Mouse (Mus musculus) limb, embryonic 13.5 days (tissue): ENCODE measurements at regions not wholly inside any gene's neighbourhood (a gene's known extent, or its start where the extent isn't known, plus 50 kb on each side); places are given as distances from the start of the nearest gene placed in this dataset.
A peak's percentile ranks its signal among the peaks of the same experiment; 100 is the strongest.

Source experiments
- ATAC-seq: fragments of 200-750 bp; cut with Nextera tagmentation; 2 replicates; pipeline ENCODE4 v1.8.0; 2017; ENCODE audit warnings: low read depth, moderate number of reproducible peaks, moderate TSS enrichment; ENCODE audit not compliant: low FRiP score
- H3K27ac ChIP-seq: fragments of 300-500 bp; sonication (generic); 2 replicates; pipeline ENCODE4 v1.5.1; 2015; ENCODE audit warnings: inconsistent platforms, mild to moderate bottlenecking, moderate library complexity
- H3K27me3 ChIP-seq: fragments of 300-500 bp; sonication (generic); 2 replicates; pipeline ENCODE4 v1.6.1; 2015; ENCODE audit warnings: mild to moderate bottlenecking, inconsistent platforms
- H3K36me3 ChIP-seq: fragments of 300-500 bp; sonication (generic); 2 replicates; pipeline ENCODE4 v1.6.1; 2015; ENCODE audit warnings: inconsistent platforms, mild to moderate bottlenecking, moderate library complexity
- H3K4me1 ChIP-seq: fragments of 300-500 bp; sonication (generic); 2 replicates; pipeline ENCODE4 v1.6.1; 2015; ENCODE audit warnings: inconsistent platforms
- H3K4me2 ChIP-seq: fragments of 300-500 bp; sonication (generic); replicated peaks from 2 replicates; pipeline ENCODE4 v1.6.1; 2015; ENCODE audit warnings: inconsistent platforms, mild to moderate bottlenecking, moderate library complexity
- H3K4me3 ChIP-seq: fragments of 300-500 bp; sonication (generic); 2 replicates; pipeline ENCODE4 v1.5.1; 2015; ENCODE audit warnings: moderate library complexity, mild to moderate bottlenecking, inconsistent platforms
- H3K9ac ChIP-seq: fragments of 300-500 bp; sonication (generic); 2 replicates; pipeline ENCODE4 v1.6.1; 2015; ENCODE audit warnings: mild to moderate bottlenecking, inconsistent platforms
- H3K9me3 ChIP-seq: fragments of 300-500 bp; sonication (generic); 2 replicates; pipeline ENCODE4 v1.6.1; 2016; ENCODE audit warnings: inconsistent platforms
- WGBS: fragments of 180-500 bp; shearing (Covaris S2); methylation state at CpG from one replicate; pipeline ENCODE4 v1.1.7; 2015; 5-methylcytosine and 5-hydroxymethylcytosine counted together

GRCm38 (mm10) chr8:34334851-34335250 is 223.3 kb upstream of the Gm10131 start:
- Histone ChIP-seq H3K4me3 (no peak overlapping the region), H3K9ac (no peak overlapping the region), H3K27me3 (no peaks in the 10 kb centered on the region), H3K36me3 (no peaks in the 10 kb centered on the region), H3K9me3 (no peaks in the 10 kb centered on the region), H3K27ac (no peak overlapping the region), H3K4me2 (no peak overlapping the region), H3K4me1 (no peaks in the 10 kb centered on the region)
- 93% methylated on average over 4 of the region's 4 CpGs for WGBS
- no peak for ATAC-seq

GRCm38 (mm10) chr8:34331673-34332072 is 220.1 kb upstream of the Gm10131 start:
- 48% methylated on average over 5 of the region's 5 CpGs for WGBS
- H3K4me2 ChIP-seq = no peak overlapping the region
- H3K4me3 ChIP-seq = no peak overlapping the region
- ATAC-seq = no peak
- no peaks in the 10 kb centered on the region for H3K9me3 ChIP-seq
- H3K27me3 ChIP-seq = peaks cover 5% of the 10 kb centered on the region; the same call in 1 of the 2 replicates
- no peak overlapping the region for H3K27ac ChIP-seq
- H3K4me1 ChIP-seq = peaks cover under 1% of the 10 kb centered on the region
- H3K9ac ChIP-seq = no peak overlapping the region
- no peaks in the 10 kb centered on the region for H3K36me3 ChIP-seq

GRCm38 (mm10) chr8:34326614-34326965 is 215.1 kb upstream of the Gm10131 start:
- WGBS = 7% methylated on average over 15 of the region's 15 CpGs
- no peaks in the 10 kb centered on the region for H3K9me3 ChIP-seq
- no peak for ATAC-seq

GRCm38 (mm10) chr8:34325841-34326613 is 214.5 kb upstream of the Gm10131 start:
- peak overlapping the region; percentile 32 for H3K9ac ChIP-seq
- H3K27ac ChIP-seq = no peak overlapping the region
- WGBS = 2% methylated on average over 14 of the region's 17 CpGs
- ATAC-seq = peak; percentile 11; the same call in 1 of the 2 replicates
- no peaks in the 10 kb centered on the region for H3K36me3 ChIP-seq
- H3K4me2 ChIP-seq = peak overlapping the region; percentile 69
- no peaks in the 10 kb centered on the region for H3K9me3 ChIP-seq
- H3K27me3 ChIP-seq = peaks cover 22% of the 10 kb centered on the region
- peaks cover 11% of the 10 kb centered on the region for H3K4me1 ChIP-seq
- H3K4me3 ChIP-seq = peak overlapping the region; percentile 35

More at GRCm38 (mm10) chr8:34326614-34326965, 215.1 kb upstream of the Gm10131 start:
- Histone ChIP-seq H3K4me3 (peak overlapping the region; percentile 35), H3K9ac (peak overlapping the region; percentile 32), H3K4me2 (peak overlapping the region; percentile 69), H3K27ac (no peak overlapping the region), H3K27me3 (peaks cover 22% of the 10 kb centered on the region), H3K36me3 (no peaks in the 10 kb centered on the region), H3K4me1 (peaks cover 11% of the 10 kb centered on the region)

- no peaks in the 10 kb centered on the region for H3K9me3 ChIP-seq
- no peak overlapping the region for H3K4me3 ChIP-seq
- H3K4me1 ChIP-seq = no peaks in the 10 kb centered on the region
- no peak for ATAC-seq
- H3K27me3 ChIP-seq = peaks cover 10% of the 10 kb centered on the region
- 59% methylated on average over 6 of the region's 6 CpGs for WGBS
- H3K4me2 ChIP-seq = no peak overlapping the region
- no peak overlapping the region for H3K27ac ChIP-seq
- no peak overlapping the region for H3K9ac ChIP-seq
- no peaks in the 10 kb centered on the region for H3K36me3 ChIP-seq
These were observed 208.6 kb upstream of the Gm10131 start for GRCm38 (mm10) chr8:34320158-34320587.

- Histone ChIP-seq H3K4me1 (no peaks in the 10 kb centered on the region), H3K36me3 (no peaks in the 10 kb centered on the region), H3K4me2 (no peak overlapping the region), H3K4me3 (no peak overlapping the region), H3K9me3 (no peaks in the 10 kb centered on the region), H3K27ac (no peak overlapping the region), H3K27me3 (peaks cover 5% of the 10 kb centered on the region), H3K9ac (no peak overlapping the region)
- ATAC-seq = no peak
- WGBS = 85% methylated on average over 5 of the region's 5 CpGs
These were observed 208.2 kb upstream of the Gm10131 start for GRCm38 (mm10) chr8:34319719-34320118.

GRCm38 (mm10) chr8:34315233-34315632 is 203.7 kb upstream of the Gm10131 start:
- H3K9ac ChIP-seq = no peak overlapping the region
- H3K4me3 ChIP-seq = no peak overlapping the region
- no peaks in the 10 kb centered on the region for H3K4me1 ChIP-seq
- H3K27me3 ChIP-seq = no peaks in the 10 kb centered on the region
- no peaks in the 10 kb centered on the region for H3K9me3 ChIP-seq
- no peak overlapping the region for H3K4me2 ChIP-seq
- no peaks in the 10 kb centered on the region for H3K36me3 ChIP-seq
- no peak overlapping the region for H3K27ac ChIP-seq
- ATAC-seq = no peak

GRCm38 (mm10) chr8:34305542-34306485 is 194.3 kb upstream of the Gm10131 start:
- peak overlapping the region; percentile 38 for H3K4me2 ChIP-seq

GRCm38 (mm10) chr8:34303815-34304214 is 192.3 kb upstream of the Gm10131 start:
- peaks cover 10% of the 10 kb centered on the region for H3K4me1 ChIP-seq
- no peak overlapping the region for H3K27ac ChIP-seq
- ATAC-seq = no peak
- peaks cover 10% of the 10 kb centered on the region for H3K27me3 ChIP-seq
- 83% methylated on average over 11 of the region's 11 CpGs for WGBS
- H3K4me2 ChIP-seq = no peak overlapping the region
- no peaks in the 10 kb centered on the region for H3K36me3 ChIP-seq
- H3K9me3 ChIP-seq = 0 out of 2 replicates have a peak, but pooled peaks cover 3% of the 10 kb centered on the region
- no peak overlapping the region for H3K9ac ChIP-seq
- H3K4me3 ChIP-seq = no peak overlapping the region

More at GRCm38 (mm10) chr8:34305542-34306485, 194.3 kb upstream of the Gm10131 start:
- 19% methylated on average over 7 of the region's 7 CpGs for WGBS
- peaks cover 9% of the 10 kb centered on the region for H3K27me3 ChIP-seq
- H3K36me3 ChIP-seq = no peaks in the 10 kb centered on the region
- H3K9ac ChIP-seq = no peak overlapping the region
- 0 out of 2 replicates have a peak, but pooled peaks cover 3% of the 10 kb centered on the region for H3K9me3 ChIP-seq
- peaks cover 10% of the 10 kb centered on the region for H3K4me1 ChIP-seq
- no peak overlapping the region for H3K27ac ChIP-seq
- no peak overlapping the region for H3K4me3 ChIP-seq
- ATAC-seq = peak; percentile 64

GRCm38 (mm10) chr8:34300331-34300903 is 188.9 kb upstream of the Gm10131 start:
- H3K4me2 ChIP-seq = no peak overlapping the region
- no peak overlapping the region for H3K4me3 ChIP-seq
- no peak for ATAC-seq
- no peaks in the 10 kb centered on the region; the same call in 1 of the 2 replicates for H3K4me1 ChIP-seq
- 59% methylated on average over 15 of the region's 15 CpGs for WGBS
- H3K36me3 ChIP-seq = no peaks in the 10 kb centered on the region
- no peak overlapping the region for H3K9ac ChIP-seq
- no peak overlapping the region for H3K27ac ChIP-seq
- peaks cover 10% of the 10 kb centered on the region for H3K27me3 ChIP-seq
- no peaks in the 10 kb centered on the region for H3K9me3 ChIP-seq

- H3K36me3 ChIP-seq = no peaks in the 10 kb centered on the region
- no peak overlapping the region for H3K4me3 ChIP-seq
- no peak overlapping the region for H3K4me2 ChIP-seq
- H3K27ac ChIP-seq = no peak overlapping the region
- H3K9ac ChIP-seq = no peak overlapping the region
- H3K4me1 ChIP-seq = no peaks in the 10 kb centered on the region
- peaks cover 16% of the 10 kb centered on the region for H3K9me3 ChIP-seq
- WGBS = 84% methylated on average over 8 of the region's 8 CpGs
- ATAC-seq = no peak
- H3K27me3 ChIP-seq = no peaks in the 10 kb centered on the region
These were observed 183.2 kb upstream of the Gm10131 start for GRCm38 (mm10) chr8:34294721-34295120.

- no peaks in the 10 kb centered on the region for H3K27me3 ChIP-seq
- H3K4me3 ChIP-seq = no peak overlapping the region
- no peak overlapping the region for H3K9ac ChIP-seq
- 80% methylated on average over 3 of the region's 4 CpGs for WGBS
- no peak overlapping the region for H3K4me2 ChIP-seq
- peaks cover 16% of the 10 kb centered on the region for H3K9me3 ChIP-seq
- ATAC-seq = no peak
- no peaks in the 10 kb centered on the region for H3K36me3 ChIP-seq
- no peak overlapping the region for H3K27ac ChIP-seq
- H3K4me1 ChIP-seq = no peaks in the 10 kb centered on the region
These were observed 179.1 kb upstream of the Gm10131 start for GRCm38 (mm10) chr8:34290670-34291069.
